Mouse (Mus musculus) myocyte (in vitro differentiated cells): ENCODE results near the gene Unc119. TPM values are rescaled to one million over a fixed set of nuclear protein-coding genes. Genes with fewer than 3 reads are reported as not detected.

Source experiments
- H3K27me3 ChIP-seq: one replicate; pipeline ENCODE4 v1.6.1; 2011; ENCODE audit not compliant: control insufficient read depth, insufficient read depth, insufficient read length
- H3K36me3 ChIP-seq: one replicate; pipeline ENCODE4 v1.6.1; 2011; ENCODE audit not compliant: control insufficient read depth, insufficient read depth
- H3K4me2 ChIP-seq: one replicate; pipeline ENCODE4 v1.6.1; 2011; ENCODE audit warnings: low read depth, control low read depth
- H3K4me3 ChIP-seq: one replicate; pipeline ENCODE4 v1.5.1; 2011; ENCODE audit warnings: mild to moderate bottlenecking, control low read depth, moderate library complexity
- H3K79me2 ChIP-seq: one replicate; pipeline ENCODE4 v1.6.1; 2011; ENCODE audit not compliant: control insufficient read depth, insufficient read depth
- H3ac ChIP-seq: one replicate; pipeline ENCODE4 v1.6.1; 2011; ENCODE audit not compliant: control insufficient read depth, insufficient read length
- CEBPB ChIP-seq: IDR thresholded peaks from 2 replicates; pipeline ENCODE4 v1.6.1; 2011; ENCODE audit warnings: mild to moderate bottlenecking, moderate library complexity; ENCODE audit not compliant: poor library complexity, insufficient read depth, severe bottlenecking
- E2F4 ChIP-seq: IDR thresholded peaks from one replicate; pipeline ENCODE4 v1.6.1; 2011; ENCODE audit warnings: mild to moderate bottlenecking, control low read depth, moderate library complexity; ENCODE audit not compliant: insufficient read depth
- MAX ChIP-seq: IDR thresholded peaks from one replicate; pipeline ENCODE4 v1.6.1; 2011; ENCODE audit warnings: low read depth, mild to moderate bottlenecking, control low read depth
- MYOD1 ChIP-seq, 3 experiments: IDR thresholded peaks; one replicate each; pipeline ENCODE4 v1.6.1; 2011; ENCODE audit warnings: control low read depth in 2 of 3, low read depth in 2 of 3, mild to moderate bottlenecking in 2 of 3, moderate library complexity in 1 of 3; ENCODE audit not compliant: insufficient read length in 2 of 3, control insufficient read depth in 1 of 3
- MYOG ChIP-seq, 3 experiments: IDR thresholded peaks; one replicate each; pipeline ENCODE4 v1.6.1; 2011; ENCODE audit warnings: control low read depth in 2 of 3, low read depth in 2 of 3, mild to moderate bottlenecking in 2 of 3; ENCODE audit not compliant: insufficient read length in 2 of 3, control insufficient read depth in 1 of 3, insufficient read depth in 1 of 3
- POLR2A ChIP-seq: IDR thresholded peaks from one replicate; pipeline ENCODE4 v1.6.1; 2011; ENCODE audit warnings: low read depth, mild to moderate bottlenecking, control low read depth, moderate library complexity; ENCODE audit not compliant: insufficient read length
- POLR2AphosphoS2 ChIP-seq: IDR thresholded peaks from one replicate; pipeline ENCODE4 v1.6.1; 2011; ENCODE audit warnings: low read depth, control low read depth; ENCODE audit not compliant: insufficient read length
- REST ChIP-seq: IDR thresholded peaks from one replicate; pipeline ENCODE4 v1.6.1; 2011; ENCODE audit warnings: mild to moderate bottlenecking, control low read depth, moderate library complexity; ENCODE audit not compliant: insufficient read depth, insufficient read length
- SRF ChIP-seq: IDR thresholded peaks from one replicate; pipeline ENCODE4 v1.6.1; 2011; ENCODE audit warnings: low read depth; ENCODE audit not compliant: control insufficient read depth, insufficient read length
- TCF12 ChIP-seq: IDR thresholded peaks from one replicate; pipeline ENCODE4 v1.6.1; 2011; ENCODE audit warnings: mild to moderate bottlenecking, control low read depth; ENCODE audit not compliant: poor library complexity, insufficient read depth, severe bottlenecking
- TCF3 ChIP-seq: IDR thresholded peaks from one replicate; pipeline ENCODE4 v1.6.1; 2011; ENCODE audit warnings: low read depth, control low read depth; ENCODE audit not compliant: insufficient read length
- USF1 ChIP-seq: IDR thresholded peaks from one replicate; pipeline ENCODE4 v1.6.1; 2011; ENCODE audit warnings: low read depth, mild to moderate bottlenecking, control low read depth, moderate library complexity
- polyA plus RNA-seq: library from polyadenylated mRNA; unstranded; fragments of >200 nt; fragmentation: generic; extraction: Trizol; gene quantifications from one replicate; pipeline ENCODE4 v1.2.1, GENCODE M21; 2012; ENCODE audit warnings: missing spikeins

Gene Unc119
- polyA plus RNA-seq, 1 experiment: 24.8 TPM

DNA sequence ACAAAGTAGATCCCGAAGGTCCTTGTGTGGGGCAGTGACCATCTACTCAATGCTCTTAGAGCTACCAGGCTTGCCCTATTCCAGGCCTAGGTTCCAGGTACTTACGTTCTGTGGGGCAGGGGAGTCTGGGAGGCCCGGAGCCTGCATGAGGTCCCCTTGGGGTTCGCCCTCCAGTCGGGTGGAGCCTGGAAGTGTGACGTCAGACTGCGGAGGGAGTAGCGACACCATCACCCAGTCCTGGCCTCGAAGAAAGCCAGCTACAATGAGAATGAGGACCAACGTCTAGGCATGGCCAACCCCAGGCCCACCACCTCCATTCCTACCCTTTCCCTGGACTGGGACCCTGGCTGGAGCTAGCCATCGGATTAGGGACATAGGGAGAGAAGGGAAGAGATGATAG, 28.4 kb downstream of the Unc119 start:
- no peaks in the 10 kb centered on the region for H3K36me3 ChIP-seq
- H3K4me2 ChIP-seq: no peak overlapping the region
- no peaks in the 10 kb centered on the region for H3K27me3 ChIP-seq
- TF ChIP-seq MYOG (IDR thresholded peaks at IDR 0.05; ENCODE audit: control insufficient read depth in 1 of 3, insufficient read depth in 1 of 3, insufficient read length in 2 of 3, low read depth in 2 of 3) (no peak), SRF (no peak), MYOD1 (IDR thresholded peaks at IDR 0.05; ENCODE audit: control insufficient read depth in 1 of 3, insufficient read length in 2 of 3, low read depth in 2 of 3) (no peak), MAX (no peak), POLR2AphosphoS2 (no peak), USF1 (no peak), POLR2A (no peak), TCF3 (no peak), REST (no peak)
- H3ac ChIP-seq: no peak overlapping the region
- H3K79me2 ChIP-seq: no peaks in the 10 kb centered on the region
- H3K4me3 ChIP-seq: no peak overlapping the region

DNA sequence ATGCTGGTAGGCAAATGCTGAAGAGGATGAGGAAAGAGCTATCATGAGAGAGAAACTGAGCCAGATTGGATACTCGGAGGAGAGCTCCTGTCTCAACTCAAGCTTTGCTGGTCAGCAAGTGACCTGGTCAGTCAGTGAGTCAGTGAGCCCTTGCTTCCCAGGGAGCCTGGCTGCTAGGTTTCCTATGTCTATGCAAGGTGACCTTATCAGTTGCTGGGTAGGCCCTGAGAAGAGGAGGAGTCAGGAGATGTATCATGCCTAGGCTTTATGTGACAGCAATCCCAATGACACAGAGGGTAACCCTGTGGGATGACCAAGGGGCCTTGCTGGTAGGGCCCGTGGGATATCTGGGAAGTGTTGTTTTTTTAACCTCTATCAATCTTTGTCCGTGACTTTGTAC, 28.9 kb downstream of the Unc119 start:
- H3K36me3 ChIP-seq: no peaks in the 10 kb centered on the region
- H3K4me2 ChIP-seq: no peak overlapping the region
- H3K79me2 ChIP-seq: no peaks in the 10 kb centered on the region
- no peak overlapping the region for H3ac ChIP-seq
- TF ChIP-seq USF1 (no peak), TCF12 (no peak), MAX (no peak), E2F4 (no peak), REST (no peak)
- no peaks in the 10 kb centered on the region for H3K27me3 ChIP-seq
- H3K4me3 ChIP-seq: no peak overlapping the region

DNA sequence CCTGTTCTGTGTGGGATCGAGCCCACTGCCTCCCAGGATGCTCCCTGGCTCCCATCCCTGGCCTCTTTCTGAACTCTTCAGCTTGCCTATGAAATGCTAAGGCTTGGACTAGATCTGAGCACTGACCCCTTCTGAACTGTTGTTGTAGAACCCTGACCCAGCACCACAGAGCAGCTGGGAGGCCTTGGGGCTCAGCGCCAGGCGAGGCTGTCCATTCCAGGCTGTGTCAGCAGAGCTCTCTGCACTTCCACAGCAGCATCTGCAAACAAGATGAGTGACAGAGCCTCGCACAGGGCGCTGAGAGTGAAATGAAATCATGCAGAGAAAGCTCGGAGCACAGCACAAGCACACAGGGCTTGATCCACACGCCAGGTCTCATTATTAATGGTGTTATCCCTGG, 29.3 kb downstream of the Unc119 start:
- no peaks in the 10 kb centered on the region for H3K27me3 ChIP-seq
- H3K4me3 ChIP-seq: no peak overlapping the region
- no peak overlapping the region for H3ac ChIP-seq
- no peak overlapping the region for H3K4me2 ChIP-seq
- TF ChIP-seq MAX (no peak), SRF (no peak), TCF3 (no peak), E2F4 (no peak), REST (no peak), MYOG (IDR thresholded peaks at IDR 0.05; ENCODE audit: control insufficient read depth in 1 of 3, insufficient read depth in 1 of 3, insufficient read length in 2 of 3, low read depth in 2 of 3) (no peak)
- no peaks in the 10 kb centered on the region for H3K36me3 ChIP-seq
- H3K79me2 ChIP-seq: no peaks in the 10 kb centered on the region

DNA sequence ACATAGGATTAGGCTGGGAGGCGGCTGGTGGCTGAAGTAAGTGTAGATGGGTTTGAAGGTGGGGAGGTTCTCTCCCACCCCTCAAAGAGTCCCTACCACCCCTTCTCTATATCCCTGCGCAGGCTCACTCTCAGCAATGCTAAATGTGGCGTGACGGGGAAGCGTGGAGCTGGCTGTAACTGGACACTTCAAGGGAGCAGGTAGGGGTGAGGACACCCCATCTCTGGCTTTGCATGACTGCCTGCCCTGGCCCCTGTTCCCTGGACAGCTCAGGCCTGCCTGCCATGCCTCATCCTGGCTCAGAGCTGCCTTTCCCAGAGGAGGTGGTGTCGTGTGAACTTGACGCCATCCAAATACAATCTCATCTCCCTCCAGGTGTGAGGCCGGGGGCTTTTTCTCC, 30.9 kb downstream of the Unc119 start:
- Histone ChIP-seq H3K4me3 (no peak overlapping the region), H3K79me2 (no peaks in the 10 kb centered on the region), H3ac (no peak overlapping the region), H3K36me3 (no peaks in the 10 kb centered on the region), H3K4me2 (no peak overlapping the region), H3K27me3 (no peaks in the 10 kb centered on the region)
- no peak for TF ChIP-seq USF1
- TF ChIP-seq MYOD1 (IDR thresholded peaks at IDR 0.05; ENCODE audit: control insufficient read depth in 1 of 3, insufficient read length in 2 of 3, low read depth in 2 of 3): no peak
- no peak for TF ChIP-seq SRF
- TF ChIP-seq MYOG (IDR thresholded peaks at IDR 0.05; ENCODE audit: control insufficient read depth in 1 of 3, insufficient read depth in 1 of 3, insufficient read length in 2 of 3, low read depth in 2 of 3): no peak
- no peak for TF ChIP-seq MAX
- no peak for TF ChIP-seq TCF3
- no peak for TF ChIP-seq TCF12
- no peak for TF ChIP-seq REST
- TF ChIP-seq CEBPB: no peak
- no peak for TF ChIP-seq E2F4
- TF ChIP-seq POLR2A: no peak
- no peak for TF ChIP-seq POLR2AphosphoS2

- H3K27me3 ChIP-seq: no peaks in the 10 kb centered on the region
- H3K4me2 ChIP-seq: no peak overlapping the region
- no peaks in the 10 kb centered on the region for H3K79me2 ChIP-seq
- no peaks in the 10 kb centered on the region for H3K36me3 ChIP-seq
- H3K4me3 ChIP-seq: no peak overlapping the region
- no peak overlapping the region for H3ac ChIP-seq
- peak in 1 of 3 experiments; percentile 51 for TF ChIP-seq MYOD1 (IDR thresholded peaks at IDR 0.05; ENCODE audit: control insufficient read depth in 1 of 3, insufficient read length in 2 of 3, low read depth in 2 of 3)
- TF ChIP-seq MYOG (IDR thresholded peaks at IDR 0.05; ENCODE audit: control insufficient read depth in 1 of 3, insufficient read depth in 1 of 3, insufficient read length in 2 of 3, low read depth in 2 of 3): peak in 1 of 3 experiments; percentile 7
- TF ChIP-seq POLR2AphosphoS2: no peak
- TF ChIP-seq SRF: no peak
Observed at GRCm38 (mm10) chr11:78377549-78378159, 34.4 kb downstream of the Unc119 start.
